Mouse (Mus musculus) myocyte (in vitro differentiated cells): ENCODE measurements around the gene Gpm6b. TPM values are rescaled to one million over a fixed set of nuclear protein-coding genes. Genes with fewer than 3 reads are reported as not detected.

Source experiments
- H3K27me3 ChIP-seq: one replicate; pipeline ENCODE4 v1.6.1; 2011; ENCODE audit not compliant: control insufficient read depth, insufficient read depth, insufficient read length
- H3K36me3 ChIP-seq: one replicate; pipeline ENCODE4 v1.6.1; 2011; ENCODE audit not compliant: control insufficient read depth, insufficient read depth
- H3K4me2 ChIP-seq: one replicate; pipeline ENCODE4 v1.6.1; 2011; ENCODE audit warnings: low read depth, control low read depth
- H3K4me3 ChIP-seq: one replicate; pipeline ENCODE4 v1.5.1; 2011; ENCODE audit warnings: mild to moderate bottlenecking, control low read depth, moderate library complexity
- H3K79me2 ChIP-seq: one replicate; pipeline ENCODE4 v1.6.1; 2011; ENCODE audit not compliant: control insufficient read depth, insufficient read depth
- H3ac ChIP-seq: one replicate; pipeline ENCODE4 v1.6.1; 2011; ENCODE audit not compliant: control insufficient read depth, insufficient read length
- CEBPB ChIP-seq: IDR thresholded peaks from 2 replicates; pipeline ENCODE4 v1.6.1; 2011; ENCODE audit warnings: mild to moderate bottlenecking, moderate library complexity; ENCODE audit not compliant: poor library complexity, insufficient read depth, severe bottlenecking
- E2F4 ChIP-seq: IDR thresholded peaks from one replicate; pipeline ENCODE4 v1.6.1; 2011; ENCODE audit warnings: mild to moderate bottlenecking, control low read depth, moderate library complexity; ENCODE audit not compliant: insufficient read depth
- MAX ChIP-seq: IDR thresholded peaks from one replicate; pipeline ENCODE4 v1.6.1; 2011; ENCODE audit warnings: low read depth, mild to moderate bottlenecking, control low read depth
- MYOD1 ChIP-seq, 3 experiments: IDR thresholded peaks; one replicate each; pipeline ENCODE4 v1.6.1; 2011; ENCODE audit warnings: control low read depth in 2 of 3, low read depth in 2 of 3, mild to moderate bottlenecking in 2 of 3, moderate library complexity in 1 of 3; ENCODE audit not compliant: insufficient read length in 2 of 3, control insufficient read depth in 1 of 3
- MYOG ChIP-seq, 3 experiments: IDR thresholded peaks; one replicate each; pipeline ENCODE4 v1.6.1; 2011; ENCODE audit warnings: control low read depth in 2 of 3, low read depth in 2 of 3, mild to moderate bottlenecking in 2 of 3; ENCODE audit not compliant: insufficient read length in 2 of 3, control insufficient read depth in 1 of 3, insufficient read depth in 1 of 3
- POLR2A ChIP-seq: IDR thresholded peaks from one replicate; pipeline ENCODE4 v1.6.1; 2011; ENCODE audit warnings: low read depth, mild to moderate bottlenecking, control low read depth, moderate library complexity; ENCODE audit not compliant: insufficient read length
- POLR2AphosphoS2 ChIP-seq: IDR thresholded peaks from one replicate; pipeline ENCODE4 v1.6.1; 2011; ENCODE audit warnings: low read depth, control low read depth; ENCODE audit not compliant: insufficient read length
- REST ChIP-seq: IDR thresholded peaks from one replicate; pipeline ENCODE4 v1.6.1; 2011; ENCODE audit warnings: mild to moderate bottlenecking, control low read depth, moderate library complexity; ENCODE audit not compliant: insufficient read depth, insufficient read length
- SRF ChIP-seq: IDR thresholded peaks from one replicate; pipeline ENCODE4 v1.6.1; 2011; ENCODE audit warnings: low read depth; ENCODE audit not compliant: control insufficient read depth, insufficient read length
- TCF12 ChIP-seq: IDR thresholded peaks from one replicate; pipeline ENCODE4 v1.6.1; 2011; ENCODE audit warnings: mild to moderate bottlenecking, control low read depth; ENCODE audit not compliant: poor library complexity, insufficient read depth, severe bottlenecking
- TCF3 ChIP-seq: IDR thresholded peaks from one replicate; pipeline ENCODE4 v1.6.1; 2011; ENCODE audit warnings: low read depth, control low read depth; ENCODE audit not compliant: insufficient read length
- USF1 ChIP-seq: IDR thresholded peaks from one replicate; pipeline ENCODE4 v1.6.1; 2011; ENCODE audit warnings: low read depth, mild to moderate bottlenecking, control low read depth, moderate library complexity
- polyA plus RNA-seq: library from polyadenylated mRNA; unstranded; fragments of >200 nt; fragmentation: generic; extraction: Trizol; gene quantifications from one replicate; pipeline ENCODE4 v1.2.1, GENCODE M21; 2012; ENCODE audit warnings: missing spikeins

Gene Gpm6b
- polyA plus RNA-seq, 1 experiment: 3.7 TPM

DNA sequence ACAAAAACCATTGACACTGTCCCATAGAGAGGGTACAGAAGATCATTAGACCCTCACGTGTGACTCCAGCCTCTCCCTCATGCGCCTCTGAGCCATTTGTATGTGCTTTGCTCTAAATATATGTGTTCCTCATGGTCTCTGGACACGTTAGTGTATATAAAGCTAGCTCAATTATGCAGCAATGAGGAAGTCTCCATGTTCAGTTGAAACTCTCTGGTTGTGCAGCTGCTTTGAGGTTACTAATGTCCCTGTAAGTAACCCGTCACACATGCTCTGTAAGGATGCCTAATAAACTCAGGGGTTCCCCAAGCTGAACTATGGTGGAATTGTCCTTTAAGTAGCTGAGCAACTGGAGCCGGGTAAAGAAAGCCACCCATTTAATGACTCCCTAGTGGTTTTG lies 88.9 kb downstream of the Gpm6b start:
- no peak overlapping the region for H3ac ChIP-seq
- H3K4me2 ChIP-seq: no peak overlapping the region
- TF ChIP-seq MYOG (IDR thresholded peaks at IDR 0.05; ENCODE audit: control insufficient read depth in 1 of 3, insufficient read depth in 1 of 3, insufficient read length in 2 of 3, low read depth in 2 of 3) (no peak), POLR2AphosphoS2 (no peak), REST (no peak), MYOD1 (IDR thresholded peaks at IDR 0.05; ENCODE audit: control insufficient read depth in 1 of 3, insufficient read length in 2 of 3, low read depth in 2 of 3) (no peak), USF1 (no peak), TCF3 (no peak), MAX (no peak), TCF12 (no peak), SRF (no peak), POLR2A (no peak), E2F4 (no peak), CEBPB (no peak)
- no peaks in the 10 kb centered on the region for H3K36me3 ChIP-seq
- H3K4me3 ChIP-seq: no peak overlapping the region
- no peaks in the 10 kb centered on the region for H3K79me2 ChIP-seq
- H3K27me3 ChIP-seq: no peaks in the 10 kb centered on the region

DNA sequence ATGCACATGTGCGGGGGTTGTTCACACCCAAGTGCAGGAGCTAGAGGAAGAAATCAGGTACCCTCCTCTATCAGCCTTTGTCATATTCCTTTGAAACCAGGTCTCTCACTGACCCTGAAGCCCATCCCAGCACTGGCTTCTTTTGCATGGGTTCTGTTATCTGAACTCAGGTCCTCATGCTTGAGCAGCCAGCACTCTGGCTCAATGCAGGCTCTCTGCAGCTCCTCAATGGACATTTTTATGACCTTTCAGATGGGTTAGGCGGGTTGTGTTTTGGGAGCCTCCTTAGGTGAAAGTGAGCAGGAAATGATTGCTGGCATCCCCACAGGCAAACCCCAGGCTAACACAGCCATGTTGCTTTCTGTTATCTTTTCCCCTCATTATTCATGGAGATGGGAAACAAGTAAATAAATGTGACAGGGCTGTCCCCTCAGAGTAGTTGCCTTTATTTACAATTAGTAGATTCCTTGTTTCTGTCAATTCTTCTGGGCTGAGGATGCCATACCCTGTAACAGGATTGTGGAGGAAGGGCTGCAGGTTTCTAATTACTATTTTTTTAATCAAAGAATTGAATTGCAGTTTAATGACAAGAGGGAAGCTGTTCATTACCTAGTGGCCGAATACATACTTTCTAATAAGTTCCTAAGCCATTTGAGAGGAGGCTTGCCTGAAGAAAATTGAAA lies 89.6 kb downstream of the Gpm6b start:
- no peak for TF ChIP-seq TCF3
- TF ChIP-seq USF1: no peak
- no peak for TF ChIP-seq TCF12
- TF ChIP-seq MAX: no peak
- no peak for TF ChIP-seq REST
- TF ChIP-seq E2F4: no peak
- TF ChIP-seq SRF: no peak
- no peak for TF ChIP-seq POLR2A
- no peak for TF ChIP-seq MYOG (IDR thresholded peaks at IDR 0.05; ENCODE audit: control insufficient read depth in 1 of 3, insufficient read depth in 1 of 3, insufficient read length in 2 of 3, low read depth in 2 of 3)
- TF ChIP-seq CEBPB: no peak
- no peak for TF ChIP-seq POLR2AphosphoS2
- no peak for TF ChIP-seq MYOD1 (IDR thresholded peaks at IDR 0.05; ENCODE audit: control insufficient read depth in 1 of 3, insufficient read length in 2 of 3, low read depth in 2 of 3)
- H3ac ChIP-seq: no peak overlapping the region

DNA sequence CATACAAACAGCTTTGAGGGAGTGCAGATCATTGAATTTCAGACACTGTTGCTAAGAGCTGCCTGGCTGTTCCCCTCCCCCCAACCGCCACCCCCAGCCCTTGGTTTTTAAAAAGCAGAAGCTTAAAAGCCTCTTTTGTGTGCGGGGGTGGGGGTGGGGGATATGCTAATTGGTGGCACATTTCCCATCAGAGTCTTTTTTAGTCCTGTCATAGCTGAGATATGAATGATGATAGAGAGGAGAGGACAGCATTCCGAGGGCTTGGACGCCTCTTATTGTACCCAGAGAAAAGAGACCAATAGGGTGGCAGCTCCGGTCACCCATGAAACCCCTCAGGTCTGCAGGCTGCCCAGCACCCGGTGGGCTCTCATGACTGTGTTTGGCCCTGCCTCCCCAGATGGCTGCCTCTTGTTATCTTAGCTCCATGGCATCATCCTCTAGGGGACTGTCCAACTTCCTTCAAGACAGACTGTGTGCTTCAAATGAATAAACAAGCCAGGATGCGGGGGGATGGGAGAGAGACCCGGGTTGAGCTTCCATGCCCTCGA lies 90.3 kb downstream of the Gpm6b start:
- Histone ChIP-seq H3K4me2 (no peak overlapping the region), H3ac (no peak overlapping the region), H3K27me3 (no peaks in the 10 kb centered on the region), H3K79me2 (no peaks in the 10 kb centered on the region), H3K36me3 (no peaks in the 10 kb centered on the region), H3K4me3 (no peak overlapping the region)
- TF ChIP-seq POLR2A (no peak), MYOG (IDR thresholded peaks at IDR 0.05; ENCODE audit: control insufficient read depth in 1 of 3, insufficient read depth in 1 of 3, insufficient read length in 2 of 3, low read depth in 2 of 3) (no peak), E2F4 (no peak), POLR2AphosphoS2 (no peak), TCF3 (no peak), SRF (no peak), MAX (no peak), MYOD1 (IDR thresholded peaks at IDR 0.05; ENCODE audit: control insufficient read depth in 1 of 3, insufficient read length in 2 of 3, low read depth in 2 of 3) (no peak), USF1 (no peak), TCF12 (no peak), CEBPB (no peak), REST (no peak)

More for the DNA sequence above, 89.6 kb downstream of the Gpm6b start:
- Histone ChIP-seq H3K79me2 (no peaks in the 10 kb centered on the region), H3K4me3 (no peak overlapping the region), H3K36me3 (no peaks in the 10 kb centered on the region), H3K27me3 (no peaks in the 10 kb centered on the region), H3K4me2 (no peak overlapping the region)

DNA sequence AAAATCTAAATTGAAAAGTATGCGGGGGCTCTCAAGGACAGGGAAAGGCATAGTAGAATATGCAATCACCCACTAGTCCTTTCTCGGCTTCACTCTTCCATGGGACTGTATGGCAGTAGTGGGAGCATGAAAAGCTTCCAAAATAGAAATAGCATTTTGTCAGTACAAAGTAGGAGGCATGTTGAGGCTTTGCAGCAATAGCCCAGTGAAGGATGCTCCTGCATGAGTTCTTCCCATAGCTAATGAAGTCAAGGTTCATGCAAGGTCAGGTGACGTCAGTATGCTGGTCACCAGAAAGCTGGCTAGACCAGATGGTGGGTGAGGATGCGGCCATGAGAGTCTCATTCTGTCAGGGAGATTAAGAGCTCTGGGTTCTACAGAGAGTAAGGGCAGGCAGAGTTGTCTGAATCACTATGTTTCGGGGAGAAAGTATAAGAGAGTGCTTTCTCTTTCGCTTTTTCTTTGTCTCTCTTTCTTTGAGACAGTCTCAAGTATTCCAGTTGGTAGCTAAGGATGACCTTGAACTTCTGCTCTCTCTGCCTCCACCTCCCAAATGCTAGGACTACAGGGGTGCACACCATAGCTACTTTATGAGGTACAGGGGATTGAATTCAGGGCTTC lies 95.9 kb downstream of the Gpm6b start:
- no peaks in the 10 kb centered on the region for H3K27me3 ChIP-seq
- no peak overlapping the region for H3K4me3 ChIP-seq
- TF ChIP-seq TCF3 (no peak), MYOD1 (IDR thresholded peaks at IDR 0.05; ENCODE audit: control insufficient read depth in 1 of 3, insufficient read length in 2 of 3, low read depth in 2 of 3) (no peak), E2F4 (no peak), POLR2A (no peak), CEBPB (no peak), SRF (no peak), POLR2AphosphoS2 (no peak), USF1 (no peak), TCF12 (no peak), MYOG (IDR thresholded peaks at IDR 0.05; ENCODE audit: control insufficient read depth in 1 of 3, insufficient read depth in 1 of 3, insufficient read length in 2 of 3, low read depth in 2 of 3) (no peak), MAX (no peak), REST (no peak)
- no peaks in the 10 kb centered on the region for H3K36me3 ChIP-seq
- no peak overlapping the region for H3ac ChIP-seq
- no peaks in the 10 kb centered on the region for H3K79me2 ChIP-seq
- no peak overlapping the region for H3K4me2 ChIP-seq
